Comparison of ENCODE assay signal across 9 mouse cellular contexts in the genomic region with DNA sequence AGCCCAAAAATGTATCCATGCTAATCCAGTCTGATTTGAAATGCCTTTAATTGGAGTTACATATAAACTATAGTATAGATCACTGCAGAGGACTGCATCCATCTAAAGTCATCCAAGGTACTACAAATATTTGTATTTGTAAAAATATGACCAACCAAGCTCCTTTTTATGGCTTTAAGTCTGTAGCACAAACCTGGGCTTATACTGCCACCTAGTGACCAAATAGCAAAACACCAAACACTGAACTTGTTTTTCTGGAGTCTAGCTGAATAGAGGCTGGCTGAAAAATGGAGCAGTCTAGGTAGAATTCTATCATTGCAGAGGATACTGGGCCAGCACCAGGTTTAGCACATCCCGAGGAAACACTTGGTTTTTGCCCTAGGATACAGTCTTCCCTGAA. TPM values are rescaled to one million over a fixed set of nuclear protein-coding genes. Genes with fewer than 3 reads are reported as not detected.
DNase-seq lines count a peak whose midpoint lies in the region; ATAC-seq and TF ChIP-seq lines count a peak whose summit lies in the region.
"Had no signal": no experiment of that assay in that cellular context is flagged by ENCODE, and none has a peak within 500 bp of the region (broad histone marks: within the 10 kb centered on the region; RNA-seq: fewer than 3 reads in every experiment).

No protein-coding gene starts in this region.

- intact Hi-C loops in heart, postnatal 10 days (cut with DNase I) = loop anchor here (2.0 to 5.0 kb wide), 4 partner anchors 69 to 754 kb away; a partner anchor contains a TSS

- no peaks in the 10 kb centered on the region for H3K4me1 ChIP-seq in liver, adult 2 months (ENCODE audit: control insufficient read depth, insufficient read depth, low read length)
- H3K4me1 ChIP-seq in liver, embryonic 12.5 days = no peaks in the 10 kb centered on the region
- H3K4me1 ChIP-seq in midbrain, postnatal 0 days (ENCODE audit: insufficient read depth, low read length) = no peaks in the 10 kb centered on the region
- H3K4me1 ChIP-seq: heart, embryonic 15.5 days had no signal

- H3K27ac ChIP-seq in liver, adult 2 months (replicated peaks; ENCODE audit: insufficient read depth, low read depth, low read length) = no peak overlapping the region
- H3K27ac ChIP-seq in liver, embryonic 12.5 days = no peak overlapping the region
- H3K27ac ChIP-seq in midbrain, postnatal 0 days (ENCODE audit: low read depth, low read length) = no peak overlapping the region
- H3K27ac ChIP-seq: heart, embryonic 15.5 days had no signal

- H3K36me3 ChIP-seq in liver, adult 2 months (ENCODE audit: control insufficient read depth, insufficient read depth, low read length) = no peaks in the 10 kb centered on the region
- H3K36me3 ChIP-seq in liver, embryonic 12.5 days = no peaks in the 10 kb centered on the region
- no peaks in the 10 kb centered on the region for H3K36me3 ChIP-seq in midbrain, postnatal 0 days (ENCODE audit: insufficient read depth, low read length)
- H3K36me3 ChIP-seq: heart, embryonic 15.5 days had no signal

- no peak overlapping the region for H3K9ac ChIP-seq in liver, adult 2 months (ENCODE audit: low read depth, low read length)
- H3K9ac ChIP-seq in liver, embryonic 12.5 days = no peak overlapping the region
- H3K9ac ChIP-seq in midbrain, postnatal 0 days (replicated peaks; ENCODE audit: low read length, poor library complexity, severe bottlenecking) = no peak overlapping the region
- H3K9ac ChIP-seq: heart, embryonic 15.5 days had no signal

- no peaks in the 10 kb centered on the region for H3K27me3 ChIP-seq in liver, adult 2 months (ENCODE audit: control insufficient read depth, insufficient read depth, low read length)
- peaks cover 44% of the 10 kb centered on the region for H3K27me3 ChIP-seq in liver, embryonic 12.5 days (replicated peaks)
- peaks cover 17% of the 10 kb centered on the region for H3K27me3 ChIP-seq in midbrain, postnatal 0 days (ENCODE audit: insufficient read depth, low read length)

- no peak for TF ChIP-seq POLR2A in liver, adult 2 months (IDR thresholded peaks at IDR 0.05; ENCODE audit: extremely low read depth, insufficient read depth, low read length)

- H3K9me3 ChIP-seq in liver, embryonic 12.5 days (replicated peaks) = no peaks in the 10 kb centered on the region
- no peaks in the 10 kb centered on the region for H3K9me3 ChIP-seq in midbrain, postnatal 0 days (ENCODE audit: low read length)
- H3K9me3 ChIP-seq: heart, embryonic 15.5 days had no signal

- H3K4me3 ChIP-seq in liver, adult 2 months (ENCODE audit: insufficient read depth, low read depth, low read length) = no peak overlapping the region
- H3K4me3 ChIP-seq in liver, embryonic 12.5 days = no peak overlapping the region
- H3K4me3 ChIP-seq in midbrain, postnatal 0 days (ENCODE audit: low read depth, low read length) = no peak overlapping the region
- H3K4me3 ChIP-seq: heart, embryonic 15.5 days had no signal

- 0 out of 2 replicates have a peak, but pooled peaks have one; percentile 31 for ATAC-seq in cerebellum, adult (ENCODE audit: insufficient number of reproducible peaks, low FRiP score, low TSS enrichment)
- ATAC-seq in liver, embryonic 12.5 days = no peak
- 0 out of 2 replicates have a peak, but pooled peaks have one; percentile 58 for ATAC-seq in midbrain, postnatal 0 days (ENCODE audit: low FRiP score)

- H3K4me2 ChIP-seq in liver, embryonic 12.5 days = no peak overlapping the region
- no peak overlapping the region for H3K4me2 ChIP-seq in midbrain, postnatal 0 days (ENCODE audit: low read depth, low read length, poor library complexity, severe bottlenecking)
- H3K4me2 ChIP-seq: heart, embryonic 15.5 days had no signal

- no peaks in the 10 kb centered on the region for H3K79me2 ChIP-seq in liver, adult 2 months (ENCODE audit: control insufficient read depth, insufficient read depth, low read length)

- WGBS in liver, adult 2 months = 0% methylated on average over 1 of the region's 1 CpGs
- 5% methylated on average over 1 of the region's 1 CpGs for WGBS in liver, embryonic 12.5 days (ENCODE audit: insufficient replicate concordance)
- 10% methylated on average over 1 of the region's 1 CpGs for WGBS in midbrain, postnatal 0 days

- peak; percentile 8; the same call in 1 of the 2 replicates for TF ChIP-seq CTCF in liver, adult 2 months (IDR thresholded peaks at IDR 0.05; ENCODE audit: low read depth, low read length)
- TF ChIP-seq CTCF in midbrain, postnatal 0 days (IDR thresholded peaks at IDR 0.05) = peak; percentile 83

- DNase-seq in cerebellum, adult 11-12 months = no peak
- DNase-seq in liver, adult 2 months (ENCODE audit: extremely low read depth, low read depth, low spot score) = peak; percentile 45
- peak; percentile 26 for DNase-seq in brain, embryonic 18.5 days (ENCODE audit: low read depth, low spot score)
- peak; percentile 27 to 39 for DNase-seq in heart, postnatal 10 days
- peak; percentile 82 for DNase-seq in midbrain, postnatal 0 days (ENCODE audit: low spot score)
- no peak for DNase-seq in urinary bladder, adult 2 months (ENCODE audit: low spot score)

RNA-seq across cellular contexts. Expression of a gene that starts 19.0 kb away (rescaled TPM):
- total RNA-seq in liver, adult 2 months (2014; rRNA removed) = not detected in 2 replicates
- not detected in 2 replicates for polyA plus RNA-seq in liver, adult 2 months (2012; rRNA removed)
- not detected in 2 replicates for polyA plus RNA-seq in liver, embryonic 12.5 days (2016; fragmentation: Nextera tagmentation; extraction: Ambion mirVana)
- not detected for total RNA-seq in heart, postnatal 10 days (2021)
- 2.0 TPM in 1 of 2 replicates, not detected in the other for total RNA-seq in midbrain, postnatal 0 days (2014; rRNA removed)
- polyA plus RNA-seq in midbrain, postnatal 0 days (2015; fragmentation: Nextera tagmentation; extraction: Ambion mirVana) = 0.63 TPM in 1 of 2 replicates, not detected in the other
- 0.52 and 1.1 TPM in 2 replicates for polyA plus RNA-seq in urinary bladder, adult 2 months (2012; rRNA removed)
- polyA plus RNA-seq: heart, embryonic 15.5 days had no signal

RNA-seq across cellular contexts. Expression of a gene that starts 26.5 kb away (rescaled TPM):
- not detected in 2 replicates for total RNA-seq in liver, adult 2 months (2014; rRNA removed)
- polyA plus RNA-seq in liver, adult 2 months (2012; rRNA removed) = 0.11 TPM in 1 of 2 replicates, not detected in the other
- polyA plus RNA-seq in liver, embryonic 12.5 days (2016; fragmentation: Nextera tagmentation; extraction: Ambion mirVana) = not detected in 2 replicates
- not detected for total RNA-seq in heart, postnatal 10 days (2021)
- not detected in 2 replicates for total RNA-seq in midbrain, postnatal 0 days (2014; rRNA removed)
- 0.20 and 0.21 TPM in 2 replicates for polyA plus RNA-seq in midbrain, postnatal 0 days (2015; fragmentation: Nextera tagmentation; extraction: Ambion mirVana)
- 1.3 TPM in 2 replicates for polyA plus RNA-seq in urinary bladder, adult 2 months (2012; rRNA removed)

Comparison
In these comparisons a context has a peak if more than half of its experiments do, and no peak if none do; other contexts are left out.
1. DNase-seq: peak in liver, adult 2 months (single experiment), brain, embryonic 18.5 days (single experiment), heart, postnatal 10 days (2 of 2) and midbrain, postnatal 0 days (single experiment); none in cerebellum, adult 11-12 months (single experiment) and urinary bladder, adult 2 months (single experiment).